Mouse (Mus musculus) adrenal gland, postnatal 4 days (tissue): ENCODE measurements at regions not wholly inside any gene's neighbourhood (a gene's known extent, or its start where the extent isn't known, plus 50 kb on each side); places are given as distances from the start of the nearest gene placed in this dataset.
A peak's percentile ranks its signal among the peaks of the same experiment; 100 is the strongest.
"Not testable (repeated sequence)": the region's sequence is repeated elsewhere in the genome, so short reads cannot be mapped to it uniquely, and the experiment has no call there.

Experiments used
- DNase-seq, 2 experiments: peaks; one replicate each; pipeline ENCODE4 v3.0.0; 2021 to 2022; ENCODE audit warnings: low spot score in 2 of 2, mixed read lengths in 2 of 2

GRCm38 (mm10) chr6:140816359-140816758, 87.3 kb downstream of the Gm11077 start:
- DNase-seq = no peak

GRCm38 (mm10) chr6:140816831-140817230, 87.7 kb downstream of the Gm11077 start:
- no peak for DNase-seq

- no peak for DNase-seq
Observed at GRCm38 (mm10) chr6:140819451-140819878, 90.4 kb downstream of the Gm11077 start.

GRCm38 (mm10) chr6:140826522-140826921, 97.4 kb downstream of the Gm11077 start:
- no peak for DNase-seq

- DNase-seq = no peak
Observed at GRCm38 (mm10) chr6:140827651-140828050, 98.6 kb downstream of the Gm11077 start.

DNA sequence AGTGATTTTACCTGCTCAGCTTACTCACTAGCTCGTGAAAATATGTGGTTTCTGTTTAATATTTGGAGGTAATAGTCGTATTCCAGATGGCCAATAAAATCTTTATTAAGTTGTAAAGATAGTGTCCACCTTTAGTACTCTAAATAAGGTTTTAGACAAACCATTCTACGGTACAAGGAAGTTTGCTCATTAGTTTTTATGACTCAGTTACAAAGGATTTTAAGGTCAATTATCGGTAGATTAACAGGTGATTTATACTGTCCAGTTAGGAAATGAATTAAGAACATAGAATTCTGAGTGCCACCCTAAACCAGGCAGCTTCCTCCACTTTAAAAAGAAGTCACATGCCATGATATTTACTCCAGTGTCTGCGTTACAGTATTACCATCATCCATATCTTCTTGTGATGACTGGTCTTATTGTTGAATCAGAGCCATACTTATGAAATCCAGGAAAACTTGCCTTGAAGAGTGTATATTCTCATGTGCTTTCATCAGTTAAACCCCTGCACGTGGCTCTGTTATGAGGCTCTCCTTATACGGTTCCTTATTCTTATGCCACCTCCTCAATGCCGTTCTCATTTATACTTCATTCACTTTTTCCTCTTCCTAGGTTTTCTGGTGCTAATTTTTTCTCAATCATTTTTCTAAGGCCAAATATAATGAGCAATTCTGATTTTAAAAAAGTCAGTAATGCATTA, 114.4 kb downstream of the Gm11077 start:
- no peak for DNase-seq

GRCm38 (mm10) chr6:140847165-140847564, 118.1 kb downstream of the Gm11077 start:
- DNase-seq = no peak

DNA sequence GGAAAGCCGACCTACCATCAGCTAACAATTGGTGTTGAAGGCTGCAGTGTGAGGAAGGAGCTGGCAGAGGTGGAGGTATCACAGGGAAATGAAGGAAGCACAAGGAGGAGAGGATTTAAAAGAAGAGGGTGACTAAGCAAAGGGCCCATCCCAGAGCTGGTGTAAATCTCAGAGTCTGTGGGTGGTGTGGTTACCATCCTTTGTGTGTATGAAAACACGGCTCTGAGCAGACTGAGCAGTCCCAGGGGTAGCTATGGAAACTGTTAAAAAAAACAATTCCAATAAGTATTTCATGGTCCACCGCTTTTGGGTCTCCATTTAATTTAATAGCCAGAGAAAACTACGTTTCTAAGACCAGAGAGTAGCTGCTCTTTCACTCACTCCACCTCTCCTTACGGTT, 123.3 kb downstream of the Gm11077 start:
- no peak for DNase-seq

DNA sequence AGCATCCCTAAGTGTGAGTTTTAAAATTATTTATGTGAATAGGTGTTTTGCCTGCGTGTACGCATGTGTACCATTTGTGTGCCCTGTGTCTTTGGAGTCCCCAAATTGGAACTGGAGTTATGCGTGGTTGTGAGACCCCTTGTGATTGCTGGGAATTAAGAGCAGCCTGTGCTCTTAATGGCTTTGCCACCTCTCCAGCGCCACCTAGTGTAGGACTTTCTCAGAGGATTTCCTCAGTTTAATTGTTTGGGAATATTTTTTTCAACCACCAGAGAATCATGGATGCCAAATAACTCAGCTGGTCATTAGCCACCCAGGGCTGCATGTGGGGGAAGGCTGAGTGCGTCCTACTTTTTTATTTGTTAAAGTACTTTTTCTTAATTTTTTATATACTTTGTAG, 124.4 kb downstream of the Gm11077 start:
- DNase-seq = peak in 1 of 2 experiments; percentile 11

- no peak for DNase-seq
Observed at GRCm38 (mm10) chr6:140854691-140855090, 125.6 kb downstream of the Gm11077 start.

- no peak for DNase-seq
Observed at GRCm38 (mm10) chr6:140856468-140857117, 127.5 kb downstream of the Gm11077 start.

DNA sequence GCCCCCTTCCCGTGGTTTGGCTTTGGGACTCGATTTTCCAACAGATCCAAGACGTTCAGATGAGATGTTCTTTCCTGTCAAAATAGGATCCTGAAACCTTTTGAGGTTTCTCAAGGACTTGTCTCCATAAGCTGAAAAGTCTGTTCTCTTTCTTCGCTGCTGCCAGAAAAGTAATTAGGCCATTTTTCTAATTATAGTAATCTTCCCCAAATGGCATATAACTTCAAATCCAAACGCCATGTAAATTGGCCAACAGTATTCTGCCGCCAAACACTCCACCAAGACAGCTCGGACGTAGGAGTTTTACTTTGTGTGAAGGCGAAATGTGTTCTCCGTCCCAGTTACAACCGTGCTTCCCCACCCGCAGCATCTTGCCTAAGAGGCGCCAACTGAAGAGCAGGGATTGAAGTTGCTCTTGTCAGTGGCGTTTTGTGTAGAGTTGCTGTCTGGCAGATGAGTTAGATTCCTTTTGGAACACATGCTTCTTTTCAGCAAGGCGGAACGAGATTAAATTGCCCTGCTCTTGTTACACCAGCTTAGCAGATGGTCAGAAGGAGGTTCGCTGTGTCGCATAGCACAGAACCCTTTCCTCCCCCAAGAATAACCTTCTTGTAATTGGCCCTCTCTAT, 128.1 kb downstream of the Gm11077 start:
- no peak for DNase-seq

GRCm38 (mm10) chr6:140869523-140869922, 140.4 kb downstream of the Gm11077 start:
- not testable (repeated sequence) for DNase-seq

DNA sequence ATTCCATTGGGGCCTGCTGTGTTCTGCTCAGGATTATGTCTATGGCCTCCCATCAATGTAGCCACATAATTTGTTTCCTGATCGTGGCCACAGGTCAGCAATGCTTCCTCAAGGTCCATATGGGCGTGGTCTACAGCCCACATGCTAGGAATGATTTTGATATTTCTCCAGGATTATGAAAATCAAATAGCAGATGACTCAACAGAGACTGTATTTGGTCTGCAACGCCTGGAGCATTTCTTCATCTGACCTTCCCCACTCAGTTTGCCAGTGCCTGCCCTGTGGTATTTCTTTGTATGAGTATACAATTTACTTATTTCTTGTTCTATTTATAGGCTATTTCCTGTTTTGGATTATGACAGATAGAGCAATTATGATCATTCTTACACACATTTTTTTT, 145.7 kb downstream of the Gm11077 start:
- DNase-seq = no peak

DNA sequence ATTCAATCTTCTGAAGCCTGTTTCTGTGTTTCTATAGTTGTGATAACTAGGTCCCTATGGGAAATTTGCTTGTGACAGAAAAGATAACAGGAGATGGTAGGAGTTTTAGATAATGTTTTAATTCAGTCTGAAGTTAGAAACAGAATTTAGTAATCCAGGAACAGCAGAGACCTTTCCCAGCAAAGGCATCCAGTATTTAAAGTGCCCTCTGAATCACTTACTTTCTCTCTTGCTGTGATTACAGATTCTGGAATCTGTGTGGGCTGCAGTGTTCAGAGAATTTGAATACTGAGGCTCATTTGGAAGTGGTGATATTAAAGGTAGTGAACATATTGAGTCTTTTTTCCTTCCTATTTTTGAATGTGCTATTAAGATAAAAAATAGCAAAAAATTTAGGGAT, 154.6 kb downstream of the Gm11077 start:
- DNase-seq = no peak

- DNase-seq = no peak
Observed at GRCm38 (mm10) chr6:140888610-140889009, 159.5 kb downstream of the Gm11077 start.

- DNase-seq = no peak
Observed at GRCm38 (mm10) chr6:140890060-140890459, 161.0 kb downstream of the Gm11077 start.

DNA sequence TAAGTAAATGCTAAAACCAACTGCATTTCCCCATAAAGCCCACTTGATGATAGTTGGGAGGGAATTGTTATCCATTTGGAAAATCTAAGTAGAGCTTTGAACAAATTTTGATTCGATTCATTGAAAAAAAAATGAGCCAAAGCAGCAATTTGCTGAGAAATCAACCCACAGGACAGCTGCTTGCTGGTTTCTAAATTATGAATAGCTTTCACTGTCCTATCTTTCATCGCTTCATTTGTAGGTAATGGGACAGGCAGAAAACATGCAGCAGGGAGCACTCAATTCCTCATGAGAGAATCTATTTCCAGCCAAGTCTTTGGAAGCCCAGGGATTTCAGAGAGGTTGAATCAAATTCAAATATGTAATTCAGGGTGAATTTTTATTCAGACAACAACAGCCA, 161.5 kb downstream of the Gm11077 start:
- no peak for DNase-seq

DNA sequence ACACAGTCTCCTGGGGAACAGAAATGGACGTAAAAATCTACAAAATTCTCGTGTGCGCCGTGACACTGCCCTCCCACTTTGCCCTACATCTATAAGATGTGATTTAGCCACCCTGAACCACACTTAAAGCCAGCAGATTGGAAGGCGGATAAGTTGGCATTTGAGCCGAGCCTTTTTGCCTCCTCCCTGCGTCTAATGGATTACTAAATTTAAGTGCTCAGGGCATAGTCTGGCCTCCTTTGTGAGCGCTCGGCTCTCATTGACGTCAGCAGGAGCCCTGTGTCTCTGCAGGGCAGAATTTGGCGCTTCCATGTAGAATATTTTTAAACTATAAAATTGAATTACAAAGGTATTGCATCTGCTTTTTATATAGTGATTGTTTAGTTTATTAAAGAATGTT, 165.4 kb downstream of the Gm11077 start:
- DNase-seq = no peak

DNA sequence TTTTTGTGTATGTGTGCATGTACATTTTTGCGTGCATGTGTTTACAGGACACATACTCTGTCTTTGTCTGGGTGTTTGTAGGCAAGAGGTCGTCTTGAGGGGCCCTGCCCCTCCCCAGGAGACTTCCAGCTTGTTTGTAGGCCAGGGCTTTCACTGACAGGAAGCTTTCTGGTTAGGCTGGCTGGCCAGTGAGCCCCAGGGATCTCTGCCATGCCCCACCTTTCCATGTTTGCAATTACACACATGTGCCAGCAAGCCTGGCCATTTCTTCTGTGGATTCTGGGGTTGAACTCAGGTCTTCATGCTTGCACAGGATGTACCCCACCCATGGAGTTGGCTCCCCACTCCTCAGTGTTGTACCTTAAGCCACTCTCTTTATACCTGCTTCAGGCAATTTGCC, 166.4 kb downstream of the Gm11077 start:
- DNase-seq = no peak

DNA sequence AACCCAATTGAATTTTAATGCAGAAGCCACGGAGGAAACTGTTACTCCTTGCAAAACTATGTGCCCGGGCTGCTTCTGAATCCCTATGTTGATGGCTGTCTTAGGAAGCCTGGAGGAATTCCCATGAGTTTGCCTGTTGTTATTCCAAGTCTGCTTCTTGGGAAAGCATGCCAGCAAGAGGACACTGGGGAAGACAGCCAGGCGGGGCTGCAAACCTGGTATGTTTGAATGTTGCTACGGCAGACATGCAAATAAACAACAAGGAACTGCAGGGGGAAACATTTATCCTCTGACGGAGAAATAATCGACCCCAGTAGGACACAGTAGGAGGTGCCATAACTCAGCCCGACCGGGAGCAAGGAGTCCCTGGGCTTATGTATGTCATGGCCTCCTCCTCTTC, 168.0 kb downstream of the Gm11077 start:
- no peak for DNase-seq

GRCm38 (mm10) chr6:140924319-140924981, 195.4 kb downstream of the Gm11077 start:
- peak in 1 of 2 experiments; percentile 7 for DNase-seq
